Mouse (Mus musculus): ENCODE data around the gene Cdkn2aipnl. TPM values are rescaled to one million over a fixed set of nuclear protein-coding genes. Genes with fewer than 3 reads are reported as not detected.

Gene Cdkn2aipnl
- polyA plus RNA-seq, 1 experiment from 2014 or later, result 113 TPM

DNA sequence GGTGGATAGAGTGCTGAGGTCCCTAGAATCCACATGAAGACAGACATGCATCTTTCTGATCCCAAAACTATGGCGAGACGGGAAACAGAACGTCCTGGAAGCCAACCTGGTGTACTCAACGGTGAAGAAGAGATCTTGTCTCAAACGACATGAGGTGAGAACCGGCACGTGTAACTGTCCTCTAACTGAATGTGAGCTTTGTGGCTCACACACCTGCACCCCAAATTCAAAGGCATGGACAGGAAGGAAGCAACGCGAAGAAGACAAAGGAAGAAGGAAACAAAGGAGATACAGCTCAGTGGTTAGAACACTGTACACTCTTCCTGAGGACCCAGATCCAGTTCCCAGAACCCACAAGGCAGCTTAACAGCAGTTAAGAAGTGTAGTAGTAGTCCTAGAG lies 17.5 kb upstream of the Cdkn2aipnl start:
- 93% methylated on average over 9 of the region's 9 CpGs for WGBS
- Histone ChIP-seq H3K27me3 (no peaks in the 10 kb centered on the region; the same call in none of the 2 replicates), H3K4me2 (no peak overlapping the region), H3K4me3 (no peak overlapping the region), H3K27ac (no peak overlapping the region), H3K36me3 (no peaks in the 10 kb centered on the region), H3K9me3 (no peaks in the 10 kb centered on the region), H3K4me1 (replicated peaks) (peaks cover 6% of the 10 kb centered on the region), H3K9ac (no peak overlapping the region)
- ATAC-seq (ENCODE audit: low FRiP score), result no peak

DNA sequence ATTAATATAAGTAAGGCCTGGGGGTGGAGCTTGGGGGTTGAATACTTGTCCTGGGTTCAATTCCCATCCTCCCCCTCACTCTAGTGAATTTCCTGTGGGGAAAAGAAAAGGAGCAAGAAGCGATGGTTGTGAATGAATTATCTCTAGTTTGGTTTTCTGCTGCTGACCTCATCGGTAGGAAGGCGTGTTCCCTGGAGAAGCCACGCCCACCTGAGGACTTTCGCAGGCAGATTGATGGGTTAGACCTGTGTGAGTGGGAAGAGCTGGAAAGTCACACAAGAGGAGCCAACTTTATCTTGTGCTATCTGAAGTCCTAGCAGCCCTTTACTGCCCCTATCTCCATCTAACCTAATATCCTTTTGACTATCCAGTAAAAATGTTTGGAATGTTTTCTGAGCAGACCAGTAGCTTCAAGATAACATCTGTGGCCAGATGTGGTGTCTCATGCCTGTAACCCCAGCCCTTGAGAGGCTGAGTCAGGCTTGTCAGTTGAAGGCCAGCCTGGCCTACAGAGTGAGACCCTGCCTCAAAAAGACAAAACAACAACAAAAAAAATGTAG lies 15.5 kb upstream of the Cdkn2aipnl start:
- H3K4me2 ChIP-seq, result no peak overlapping the region
- H3K9me3 ChIP-seq, result no peaks in the 10 kb centered on the region
- no peaks in the 10 kb centered on the region for H3K36me3 ChIP-seq
- H3K27me3 ChIP-seq, result no peaks in the 10 kb centered on the region; the same call in 1 of the 2 replicates
- no peak overlapping the region for H3K9ac ChIP-seq
- 54% methylated on average over 5 of the region's 5 CpGs for WGBS
- H3K27ac ChIP-seq, result no peak overlapping the region
- ATAC-seq (ENCODE audit: low FRiP score), result no peak
- no peaks in the 10 kb centered on the region for H3K4me1 ChIP-seq (replicated peaks)
- H3K4me3 ChIP-seq, result no peak overlapping the region

DNA sequence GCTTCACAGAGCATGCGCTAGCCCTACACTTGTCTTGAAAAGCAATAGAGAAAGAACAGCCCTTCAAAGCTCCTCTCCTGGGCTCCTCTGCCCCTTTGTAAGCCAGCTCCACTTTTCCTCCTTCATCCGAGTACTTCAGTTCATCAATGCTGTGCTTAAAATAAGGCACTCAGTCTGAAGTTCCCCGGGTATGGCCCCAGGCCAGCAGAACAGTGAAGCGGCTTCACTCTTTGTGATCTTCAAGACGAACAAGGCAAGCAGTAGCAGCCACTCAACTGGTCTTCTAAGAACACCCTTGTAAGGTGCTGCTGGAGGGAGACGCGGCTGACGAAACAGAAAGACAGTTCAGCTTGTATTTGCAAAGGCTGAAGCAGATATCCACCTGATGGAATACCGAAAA lies 11.3 kb upstream of the Cdkn2aipnl start:
- no peaks in the 10 kb centered on the region for H3K36me3 ChIP-seq
- H3K27ac ChIP-seq, result no peak overlapping the region
- H3K4me2 ChIP-seq, result no peak overlapping the region
- H3K9me3 ChIP-seq, result no peaks in the 10 kb centered on the region
- no peak for ATAC-seq (ENCODE audit: low FRiP score)
- no peak overlapping the region for H3K9ac ChIP-seq
- no peaks in the 10 kb centered on the region for H3K27me3 ChIP-seq
- no peaks in the 10 kb centered on the region for H3K4me1 ChIP-seq (replicated peaks)
- H3K4me3 ChIP-seq, result no peak overlapping the region
- WGBS, result 86% methylated on average over 9 of the region's 9 CpGs

DNA sequence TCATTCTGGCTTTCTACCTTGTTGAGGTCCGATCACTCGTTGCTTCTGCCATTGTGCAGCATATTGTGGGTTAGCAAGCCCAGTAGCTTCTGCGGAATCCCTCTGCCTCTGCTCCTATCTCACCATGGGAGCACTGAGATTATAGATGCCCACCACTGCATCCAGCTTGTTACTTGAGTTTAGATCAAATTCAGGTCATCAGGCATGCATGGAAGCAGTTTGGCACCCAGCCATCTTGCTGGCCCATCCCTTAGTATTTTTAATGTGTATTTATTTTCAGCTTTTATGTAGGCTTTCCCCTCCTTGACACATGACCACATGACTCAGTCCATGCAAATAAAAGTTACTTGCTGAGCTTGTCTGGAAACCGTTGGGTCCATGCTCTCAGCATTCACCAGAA lies 9.7 kb upstream of the Cdkn2aipnl start:
- WGBS, result 91% methylated on average over 4 of the region's 4 CpGs
- Histone ChIP-seq H3K9me3 (no peaks in the 10 kb centered on the region), H3K9ac (no peak overlapping the region), H3K36me3 (no peaks in the 10 kb centered on the region), H3K4me1 (replicated peaks) (no peaks in the 10 kb centered on the region), H3K4me2 (no peak overlapping the region), H3K27ac (no peak overlapping the region), H3K27me3 (no peaks in the 10 kb centered on the region), H3K4me3 (no peak overlapping the region)
- ATAC-seq (ENCODE audit: low FRiP score), result no peak

DNA sequence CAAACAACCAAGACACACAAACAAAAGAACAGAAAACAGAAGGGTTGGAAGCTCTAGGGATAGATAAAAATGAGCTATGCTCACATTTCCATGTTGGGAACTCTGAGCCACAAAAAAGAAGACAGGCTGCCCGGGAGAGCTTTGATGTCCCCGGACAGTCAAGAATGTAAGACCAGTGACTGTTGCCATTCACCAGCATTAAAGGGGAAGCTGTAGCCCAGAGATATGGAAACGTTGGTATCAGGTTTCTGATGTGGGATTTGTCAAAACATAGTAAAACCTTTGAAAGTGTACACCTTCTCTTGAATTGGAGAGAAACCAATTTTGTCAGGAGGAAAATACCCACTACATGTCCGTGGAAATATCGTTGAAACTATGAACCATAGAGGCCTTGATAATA lies 8.0 kb upstream of the Cdkn2aipnl start:
- WGBS, result 91% methylated on average over 5 of the region's 5 CpGs
- Histone ChIP-seq H3K4me3 (no peak overlapping the region), H3K9me3 (no peaks in the 10 kb centered on the region), H3K9ac (no peak overlapping the region), H3K4me2 (no peak overlapping the region), H3K27ac (no peak overlapping the region), H3K27me3 (no peaks in the 10 kb centered on the region), H3K36me3 (no peaks in the 10 kb centered on the region), H3K4me1 (replicated peaks) (no peaks in the 10 kb centered on the region)
- no peak for ATAC-seq (ENCODE audit: low FRiP score)

GRCm38 (mm10) chr11:51960061-51960460 lies 7.4 kb upstream of the Cdkn2aipnl start:
- H3K27me3 ChIP-seq, result no peaks in the 10 kb centered on the region
- H3K9me3 ChIP-seq, result no peaks in the 10 kb centered on the region
- no peaks in the 10 kb centered on the region for H3K4me1 ChIP-seq (replicated peaks)
- 92% methylated on average over 4 of the region's 4 CpGs for WGBS
- H3K36me3 ChIP-seq, result no peaks in the 10 kb centered on the region
- H3K4me3 ChIP-seq, result no peak overlapping the region
- no peak overlapping the region for H3K4me2 ChIP-seq
- H3K9ac ChIP-seq, result no peak overlapping the region
- no peak for ATAC-seq (ENCODE audit: low FRiP score)
- no peak overlapping the region for H3K27ac ChIP-seq

- ATAC-seq (ENCODE audit: low FRiP score), result no peak
- H3K4me2 ChIP-seq, result no peak overlapping the region
- no peaks in the 10 kb centered on the region for H3K9me3 ChIP-seq
- 74% methylated on average over 11 of the region's 11 CpGs for WGBS
- no peak overlapping the region for H3K27ac ChIP-seq
- H3K36me3 ChIP-seq, result no peaks in the 10 kb centered on the region
- no peaks in the 10 kb centered on the region for H3K4me1 ChIP-seq (replicated peaks)
- H3K4me3 ChIP-seq, result no peak overlapping the region
- no peaks in the 10 kb centered on the region for H3K27me3 ChIP-seq
- H3K9ac ChIP-seq, result no peak overlapping the region
These were observed 6.4 kb upstream of the Cdkn2aipnl start for GRCm38 (mm10) chr11:51960967-51961471.

DNA sequence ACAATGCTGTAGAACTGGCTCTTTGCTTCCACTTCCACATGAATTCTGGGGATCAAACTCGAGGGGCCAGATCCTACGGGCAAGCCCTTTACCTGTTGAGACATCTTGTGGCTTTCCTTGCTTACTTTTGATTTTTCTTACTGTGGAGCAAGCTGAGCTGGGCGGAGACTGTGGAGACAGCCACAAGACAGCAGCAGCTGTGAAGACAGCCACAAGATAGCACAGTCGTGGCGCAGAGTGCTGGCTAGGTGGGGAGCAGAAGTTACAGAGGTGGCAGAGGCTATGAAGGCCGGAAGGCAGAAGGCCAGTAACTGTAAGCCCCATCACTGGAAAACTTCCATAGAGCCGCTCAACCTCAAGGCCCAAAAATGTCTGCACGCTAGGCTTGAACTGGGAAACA lies 5.7 kb upstream of the Cdkn2aipnl start:
- Histone ChIP-seq H3K36me3 (no peaks in the 10 kb centered on the region), H3K27ac (no peak overlapping the region), H3K4me3 (no peak overlapping the region), H3K9me3 (no peaks in the 10 kb centered on the region), H3K27me3 (no peaks in the 10 kb centered on the region), H3K9ac (no peak overlapping the region), H3K4me1 (replicated peaks) (no peaks in the 10 kb centered on the region), H3K4me2 (no peak overlapping the region)
- no peak for ATAC-seq (ENCODE audit: low FRiP score)
- 91% methylated on average over 8 of the region's 8 CpGs for WGBS

- Histone ChIP-seq H3K27ac (no peak overlapping the region), H3K36me3 (no peaks in the 10 kb centered on the region), H3K9ac (no peak overlapping the region), H3K4me1 (replicated peaks) (no peaks in the 10 kb centered on the region), H3K4me3 (no peak overlapping the region), H3K27me3 (no peaks in the 10 kb centered on the region), H3K4me2 (no peak overlapping the region), H3K9me3 (no peaks in the 10 kb centered on the region)
- ATAC-seq (ENCODE audit: low FRiP score), result no peak
- WGBS, result 89% methylated on average over 7 of the region's 7 CpGs
These were observed 5.2 kb upstream of the Cdkn2aipnl start for GRCm38 (mm10) chr11:51962277-51962676.

GRCm38 (mm10) chr11:51966651-51967050 lies 810 bp upstream of the Cdkn2aipnl start:
- Histone ChIP-seq H3K4me1 (replicated peaks) (peaks cover 14% of the 10 kb centered on the region), H3K4me3 (no peak overlapping the region), H3K36me3 (peaks cover 20% of the 10 kb centered on the region), H3K4me2 (no peak overlapping the region), H3K27ac (no peak overlapping the region), H3K9ac (no peak overlapping the region), H3K27me3 (no peaks in the 10 kb centered on the region), H3K9me3 (no peaks in the 10 kb centered on the region)
- ATAC-seq (ENCODE audit: low FRiP score), result no peak
- WGBS, result 82% methylated on average over 5 of the region's 5 CpGs

DNA sequence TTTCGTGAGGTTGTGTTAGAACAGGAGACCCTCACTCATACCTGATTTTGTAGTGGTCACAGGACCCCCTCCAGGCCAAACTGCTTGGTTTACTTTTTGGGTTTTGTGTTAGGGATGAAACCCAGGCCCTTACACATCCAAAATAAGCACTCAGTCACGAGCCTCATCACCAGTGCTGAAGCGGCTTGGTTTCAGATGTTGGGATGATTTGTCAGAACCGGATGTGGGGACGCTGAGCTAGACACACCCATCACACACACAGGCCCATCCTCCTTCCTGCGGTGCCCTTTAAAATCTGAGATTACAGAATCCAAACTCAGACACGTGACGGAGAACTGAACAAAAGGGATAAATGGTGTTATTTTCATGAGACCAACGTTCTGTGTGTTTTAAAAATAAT lies 1.4 kb downstream of the Cdkn2aipnl start:
- no peaks in the 10 kb centered on the region for H3K27me3 ChIP-seq
- ATAC-seq (ENCODE audit: low FRiP score), result no peak
- no peak overlapping the region for H3K27ac ChIP-seq
- 96% methylated on average over 9 of the region's 9 CpGs for whole genome bisulfite sequencing
- peaks cover 41% of the 10 kb centered on the region for H3K36me3 ChIP-seq
- H3K4me3 ChIP-seq, result 0 out of 2 replicates have a peak overlapping the region, but pooled peaks have one; percentile 75
- no peak overlapping the region; the same call in 1 of the 2 replicates for H3K9ac ChIP-seq
- no peaks in the 10 kb centered on the region for H3K9me3 ChIP-seq
- H3K4me1 ChIP-seq (replicated peaks), result peaks cover 14% of the 10 kb centered on the region
- peak overlapping the region; percentile 89; the same call in 1 of the 2 replicates for H3K4me2 ChIP-seq

DNA sequence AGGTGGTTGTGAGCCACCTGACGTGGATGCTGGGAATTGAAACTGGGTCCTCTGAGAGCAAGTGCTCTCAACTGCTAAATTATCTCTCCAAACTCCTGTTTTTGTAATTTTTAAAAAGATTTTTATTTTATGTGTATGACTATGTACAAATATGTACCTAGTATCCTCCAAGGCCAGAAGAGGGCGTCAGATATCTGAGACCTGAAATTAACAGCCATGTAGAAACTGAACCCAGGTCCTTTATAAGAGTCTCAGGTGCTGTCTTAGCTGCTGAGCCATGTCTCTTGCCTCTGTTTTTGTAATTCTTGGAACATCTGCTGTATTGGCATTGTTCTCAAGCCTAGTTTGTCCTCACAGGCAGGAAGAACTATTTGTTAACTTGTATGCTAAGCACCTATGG lies 2.0 kb downstream of the Cdkn2aipnl start:
- Histone ChIP-seq H3K27ac (no peak overlapping the region), H3K9me3 (no peaks in the 10 kb centered on the region), H3K4me3 (no peak overlapping the region), H3K9ac (no peak overlapping the region), H3K27me3 (no peaks in the 10 kb centered on the region), H3K36me3 (peaks cover 46% of the 10 kb centered on the region), H3K4me1 (replicated peaks) (peaks cover 14% of the 10 kb centered on the region), H3K4me2 (no peak overlapping the region)
- no peak for ATAC-seq (ENCODE audit: low FRiP score)
- 97% methylated on average over 2 of the region's 2 CpGs for WGBS

DNA sequence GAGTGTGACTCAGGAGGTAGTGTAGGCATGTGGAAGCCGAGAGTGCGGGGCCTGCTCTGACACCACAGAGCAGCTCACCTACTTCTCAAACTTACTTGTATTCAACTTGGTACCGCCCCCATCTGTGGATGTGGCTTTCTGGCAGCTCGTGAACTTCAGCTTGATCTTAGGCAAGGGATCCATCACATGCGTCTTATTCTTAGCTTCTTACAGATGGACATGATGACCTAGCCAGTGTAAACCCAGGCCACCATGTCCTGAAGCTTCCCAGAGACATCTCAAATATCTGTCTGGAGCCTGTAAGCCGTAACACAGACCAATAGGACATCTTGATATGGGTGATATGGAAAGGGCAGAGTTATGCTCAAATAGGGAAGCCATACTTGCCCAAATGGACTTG lies 4.2 kb downstream of the Cdkn2aipnl start:
- 98% methylated on average over 6 of the region's 6 CpGs for WGBS
- H3K27me3 ChIP-seq, result no peaks in the 10 kb centered on the region
- peaks cover 53% of the 10 kb centered on the region for H3K36me3 ChIP-seq
- no peak overlapping the region for H3K4me2 ChIP-seq
- peaks cover 14% of the 10 kb centered on the region for H3K4me1 ChIP-seq (replicated peaks)
- no peak overlapping the region for H3K27ac ChIP-seq
- H3K4me3 ChIP-seq, result no peak overlapping the region
- no peak for ATAC-seq (ENCODE audit: low FRiP score)
- H3K9me3 ChIP-seq, result no peaks in the 10 kb centered on the region
- H3K9ac ChIP-seq, result no peak overlapping the region
